Mouse (Mus musculus): ENCODE results near the gene Ndufs6. TPM values are rescaled to one million over a fixed set of nuclear protein-coding genes. Genes with fewer than 3 reads are reported as not detected.

Ndufs6 gene
- polyA plus RNA-seq, 2 experiments, result 199 to 393 TPM

GRCm38 (mm10) chr13:73352491-73352890 is 24.1 kb upstream of the Ndufs6 start:
- Histone ChIP-seq H3K4me3 (replicated peaks; ENCODE audit: low read length) (no peak overlapping the region), H3K9me3 (ENCODE audit: control insufficient read depth, low read length) (no peaks in the 10 kb centered on the region), H3K9ac (ENCODE audit: low read depth, low read length, severe bottlenecking) (no peak overlapping the region), H3K27ac (replicated peaks; ENCODE audit: low read depth, low read length) (no peak overlapping the region), H3K36me3 (ENCODE audit: control insufficient read depth, insufficient read depth, low read length) (no peaks in the 10 kb centered on the region), H3K4me1 (ENCODE audit: control insufficient read depth, insufficient read depth, low read length) (no peaks in the 10 kb centered on the region), H3K4me2 (replicated peaks; ENCODE audit: low read depth, low read length, severe bottlenecking) (no peak overlapping the region), H3K27me3 (ENCODE audit: control insufficient read depth, insufficient read depth, low read length) (no peaks in the 10 kb centered on the region)
- DNase-seq (ENCODE audit: low spot score), result no peak
- ATAC-seq (ENCODE audit: low FRiP score, low read depth), result no peak
- TF ChIP-seq POLR2A (IDR thresholded peaks at IDR 0.05; ENCODE audit: borderline replicate concordance, extremely low read depth, insufficient read depth, insufficient read length), result no peak

GRCm38 (mm10) chr13:73351910-73352309 is 23.6 kb upstream of the Ndufs6 start:
- Histone ChIP-seq H3K4me1 (ENCODE audit: control insufficient read depth, insufficient read depth, low read length) (no peaks in the 10 kb centered on the region), H3K9ac (ENCODE audit: low read depth, low read length, severe bottlenecking) (no peak overlapping the region), H3K4me2 (replicated peaks; ENCODE audit: low read depth, low read length, severe bottlenecking) (no peak overlapping the region), H3K27me3 (ENCODE audit: control insufficient read depth, insufficient read depth, low read length) (no peaks in the 10 kb centered on the region), H3K27ac (replicated peaks; ENCODE audit: low read depth, low read length) (no peak overlapping the region), H3K9me3 (ENCODE audit: control insufficient read depth, low read length) (no peaks in the 10 kb centered on the region), H3K4me3 (replicated peaks; ENCODE audit: low read length) (no peak overlapping the region), H3K36me3 (ENCODE audit: control insufficient read depth, insufficient read depth, low read length) (no peaks in the 10 kb centered on the region)
- WGBS, result 67% methylated on average over 3 of the region's 3 CpGs
- no peak for ATAC-seq (ENCODE audit: low FRiP score, low read depth)
- DNase-seq (ENCODE audit: low spot score), result no peak
- no peak for TF ChIP-seq POLR2A (IDR thresholded peaks at IDR 0.05; ENCODE audit: borderline replicate concordance, extremely low read depth, insufficient read depth, insufficient read length)

GRCm38 (mm10) chr13:73350741-73351140 is 22.4 kb upstream of the Ndufs6 start:
- H3K27ac ChIP-seq (replicated peaks; ENCODE audit: low read depth, low read length), result no peak overlapping the region
- ATAC-seq (ENCODE audit: low FRiP score, low read depth) (no peak), DNase-seq (ENCODE audit: low spot score) (no peak)
- H3K4me2 ChIP-seq (replicated peaks; ENCODE audit: low read depth, low read length, severe bottlenecking), result no peak overlapping the region
- H3K36me3 ChIP-seq (ENCODE audit: control insufficient read depth, insufficient read depth, low read length), result no peaks in the 10 kb centered on the region
- 87% methylated on average over 9 of the region's 9 CpGs for WGBS
- H3K4me1 ChIP-seq (ENCODE audit: control insufficient read depth, insufficient read depth, low read length), result no peaks in the 10 kb centered on the region
- H3K4me3 ChIP-seq (replicated peaks; ENCODE audit: low read length), result no peak overlapping the region
- no peaks in the 10 kb centered on the region for H3K27me3 ChIP-seq (ENCODE audit: control insufficient read depth, insufficient read depth, low read length)
- no peak overlapping the region for H3K9ac ChIP-seq (ENCODE audit: low read depth, low read length, severe bottlenecking)
- H3K9me3 ChIP-seq (ENCODE audit: control insufficient read depth, low read length), result no peaks in the 10 kb centered on the region
- no peak for TF ChIP-seq POLR2A (IDR thresholded peaks at IDR 0.05; ENCODE audit: borderline replicate concordance, extremely low read depth, insufficient read depth, insufficient read length)

- TF ChIP-seq POLR2A (IDR thresholded peaks at IDR 0.05; ENCODE audit: borderline replicate concordance, extremely low read depth, insufficient read depth, insufficient read length), result no peak
- no peaks in the 10 kb centered on the region for H3K36me3 ChIP-seq (ENCODE audit: control insufficient read depth, insufficient read depth, low read length)
- H3K4me3 ChIP-seq (replicated peaks; ENCODE audit: low read length), result no peak overlapping the region
- H3K4me2 ChIP-seq (replicated peaks; ENCODE audit: low read depth, low read length, severe bottlenecking), result no peak overlapping the region
- H3K9ac ChIP-seq (ENCODE audit: low read depth, low read length, severe bottlenecking), result no peak overlapping the region
- no peak overlapping the region for H3K27ac ChIP-seq (replicated peaks; ENCODE audit: low read depth, low read length)
- 80% methylated on average over 7 of the region's 7 CpGs for WGBS
- DNase-seq (ENCODE audit: low spot score) (no peak), ATAC-seq (ENCODE audit: low FRiP score, low read depth) (no peak)
- no peaks in the 10 kb centered on the region for H3K9me3 ChIP-seq (ENCODE audit: control insufficient read depth, low read length)
- H3K27me3 ChIP-seq (ENCODE audit: control insufficient read depth, insufficient read depth, low read length), result no peaks in the 10 kb centered on the region
- H3K4me1 ChIP-seq (ENCODE audit: control insufficient read depth, insufficient read depth, low read length), result no peaks in the 10 kb centered on the region
Measured at GRCm38 (mm10) chr13:73347922-73348650, 19.7 kb upstream of the Ndufs6 start.

- 69% methylated on average over 3 of the region's 3 CpGs for WGBS
- no peak overlapping the region for H3K27ac ChIP-seq (replicated peaks; ENCODE audit: low read depth, low read length)
Measured at GRCm38 (mm10) chr13:73347171-73347570, 18.8 kb upstream of the Ndufs6 start.

More at GRCm38 (mm10) chr13:73347171-73347570, 18.8 kb upstream of the Ndufs6 start:
- Histone ChIP-seq H3K4me2 (replicated peaks; ENCODE audit: low read depth, low read length, severe bottlenecking) (no peak overlapping the region), H3K36me3 (ENCODE audit: control insufficient read depth, insufficient read depth, low read length) (no peaks in the 10 kb centered on the region), H3K9ac (ENCODE audit: low read depth, low read length, severe bottlenecking) (no peak overlapping the region), H3K9me3 (ENCODE audit: control insufficient read depth, low read length) (no peaks in the 10 kb centered on the region), H3K4me1 (ENCODE audit: control insufficient read depth, insufficient read depth, low read length) (no peaks in the 10 kb centered on the region), H3K4me3 (replicated peaks; ENCODE audit: low read length) (no peak overlapping the region), H3K27me3 (ENCODE audit: control insufficient read depth, insufficient read depth, low read length) (no peaks in the 10 kb centered on the region)
- ATAC-seq (ENCODE audit: low FRiP score, low read depth) (no peak), DNase-seq (ENCODE audit: low spot score) (no peak)
- no peak for TF ChIP-seq POLR2A (IDR thresholded peaks at IDR 0.05; ENCODE audit: borderline replicate concordance, extremely low read depth, insufficient read depth, insufficient read length)

Measured in limb, embryonic 14.5 days (tissue).